Mouse (Mus musculus) ovary, postnatal 36 days (tissue): ENCODE measurements around the gene Pgrmc2.
A peak's percentile ranks its signal among the peaks of the same experiment; 100 is the strongest.

ENCODE experiments used
- DNase-seq: peaks from one replicate; pipeline ENCODE4 v3.0.0; 2022; ENCODE audit warnings: low spot score, mixed read lengths

The Pgrmc2 gene

GRCm38 (mm10) chr3:41082885-41083789 lies at the start of gene Pgrmc2:
Gene Pgrmc2 (minus strand): TSS chr3:41083046.
- peak; percentile 98 for DNase-seq

- DNase-seq = no peak
These were observed 41.1 kb upstream of the Pgrmc2 start for GRCm38 (mm10) chr3:41124000-41124294.

- no peak for DNase-seq
These were observed 40.5 kb upstream of the Pgrmc2 start for GRCm38 (mm10) chr3:41123190-41123999.

- no peak for DNase-seq
These were observed 35.3 kb upstream of the Pgrmc2 start for GRCm38 (mm10) chr3:41118173-41118572.

GRCm38 (mm10) chr3:41117447-41117846 lies 34.6 kb upstream of the Pgrmc2 start:
- DNase-seq = no peak

- DNase-seq = no peak
These were observed 30.3 kb upstream of the Pgrmc2 start for GRCm38 (mm10) chr3:41113186-41113585.

GRCm38 (mm10) chr3:41108306-41108785 lies 25.5 kb upstream of the Pgrmc2 start:
- DNase-seq = no peak

GRCm38 (mm10) chr3:41107600-41108305 lies 24.9 kb upstream of the Pgrmc2 start:
- no peak for DNase-seq

GRCm38 (mm10) chr3:41101905-41102304 lies 19.1 kb upstream of the Pgrmc2 start:
- no peak for DNase-seq

- no peak for DNase-seq
These were observed 17.3 kb upstream of the Pgrmc2 start for GRCm38 (mm10) chr3:41100157-41100556.

GRCm38 (mm10) chr3:41099672-41100071 lies 16.8 kb upstream of the Pgrmc2 start:
- no peak for DNase-seq

- no peak for DNase-seq
These were observed 10.4 kb upstream of the Pgrmc2 start for GRCm38 (mm10) chr3:41093210-41093609.

GRCm38 (mm10) chr3:41092311-41092710 lies 9.5 kb upstream of the Pgrmc2 start:
- no peak for DNase-seq

GRCm38 (mm10) chr3:41090839-41091238 lies 8.0 kb upstream of the Pgrmc2 start:
- DNase-seq = no peak

GRCm38 (mm10) chr3:41087071-41087470 lies 4.2 kb upstream of the Pgrmc2 start:
- no peak for DNase-seq

GRCm38 (mm10) chr3:41084421-41084820 lies 1.6 kb upstream of the Pgrmc2 start:
- no peak for DNase-seq

- no peak for DNase-seq
These were observed 905 bp upstream of the Pgrmc2 start for GRCm38 (mm10) chr3:41083790-41084112.

- DNase-seq = no peak
These were observed 344 bp downstream of the Pgrmc2 start for GRCm38 (mm10) chr3:41082520-41082884.

GRCm38 (mm10) chr3:41081474-41082301 lies 1.2 kb downstream of the Pgrmc2 start:
- DNase-seq = peak; percentile 7

GRCm38 (mm10) chr3:41080724-41081123 lies 2.1 kb downstream of the Pgrmc2 start:
- no peak for DNase-seq

- DNase-seq = no peak
These were observed 4.2 kb downstream of the Pgrmc2 start for GRCm38 (mm10) chr3:41078673-41079072.

GRCm38 (mm10) chr3:41075376-41075775 lies 7.5 kb downstream of the Pgrmc2 start:
- DNase-seq = no peak
